Mouse (Mus musculus) CH12.LX (cell line): ENCODE measurements at regions not wholly inside any gene's neighbourhood (a gene's known extent, or its start where the extent isn't known, plus 50 kb on each side); places are given as distances from the start of the nearest gene placed in this dataset.

ENCODE experiments used
- DNase-seq: peaks from one replicate; pipeline ENCODE4 v3.0.0-alpha.2; 2013; ENCODE audit errors: extremely low read depth
- H3K27ac ChIP-seq: 2 replicates; pipeline ENCODE4 v1.5.1; 2012; ENCODE audit warnings: low read depth, mild to moderate bottlenecking, control low read depth, moderate library complexity; ENCODE audit not compliant: insufficient read depth
- H3K27me3 ChIP-seq: replicated peaks from 2 replicates; pipeline ENCODE3; 2012; ENCODE audit warnings: inconsistent platforms
- H3K36me3 ChIP-seq, 2 experiments: replicated peaks in 1 of 2; 2 replicates each; pipeline versions ENCODE3 to v1.6.1; 2012; ENCODE audit warnings: inconsistent platforms in 1 of 2, low read length in 1 of 2, mild to moderate bottlenecking in 1 of 2, mixed read lengths in 1 of 2, moderate library complexity in 1 of 2; ENCODE audit not compliant: control insufficient read depth in 1 of 2, insufficient read depth in 1 of 2
- H3K4me1 ChIP-seq, 2 experiments: 2 replicates each; pipeline ENCODE4 v1.6.1; 2012; ENCODE audit warnings: inconsistent platforms in 1 of 2, moderate library complexity in 1 of 2; ENCODE audit not compliant: insufficient read depth in 2 of 2, control insufficient read depth in 1 of 2
- H3K4me2 ChIP-seq: 2 replicates; pipeline ENCODE4 v1.6.1; 2012; ENCODE audit warnings: low read depth, mild to moderate bottlenecking, control low read depth; ENCODE audit not compliant: poor library complexity, insufficient read depth, severe bottlenecking
- H3K4me3 ChIP-seq, 3 experiments: fragments of 150-350 bp in 1 of 3; sonication (generic) in 1 of 3; replicated peaks in 1 of 3; 2 replicates each; pipeline versions ENCODE3 to v1.5.1; 2011 to 2012; ENCODE audit warnings: low read depth in 2 of 3, low read length in 2 of 3, mild to moderate bottlenecking in 2 of 3, moderate library complexity in 2 of 3, control low read depth in 1 of 3, improper control_type of control experiment in 1 of 3, inconsistent platforms in 1 of 3, mixed read lengths in 1 of 3; ENCODE audit not compliant: poor library complexity in 1 of 3
- H3K79me2 ChIP-seq: replicated peaks from 2 replicates; pipeline ENCODE4 v1.6.1; 2012; ENCODE audit warnings: mild to moderate bottlenecking, moderate library complexity; ENCODE audit not compliant: control insufficient read depth, poor library complexity, insufficient read depth, severe bottlenecking; ENCODE audit errors: extremely low read depth
- H3K9ac ChIP-seq: 2 replicates; pipeline ENCODE4 v1.6.1; 2012; ENCODE audit warnings: low read depth, mild to moderate bottlenecking, control low read depth, moderate library complexity; ENCODE audit not compliant: insufficient read depth
- H3K9me3 ChIP-seq: replicated peaks from 2 replicates; pipeline ENCODE3; 2012; ENCODE audit warnings: low read length, inconsistent platforms, mixed read lengths
- BHLHE40 ChIP-seq: IDR thresholded peaks from 2 replicates; pipeline ENCODE4 v1.6.1; 2011; ENCODE audit warnings: mild to moderate bottlenecking, low read depth, low read length, improper control_type of control experiment
- CHD1 ChIP-seq: IDR thresholded peaks from 2 replicates; pipeline ENCODE4 v1.6.1; 2012; ENCODE audit warnings: low read depth, low read length, improper control_type of control experiment, inconsistent platforms
- CTCF ChIP-seq, 2 experiments: IDR thresholded peaks in 1 of 2; conservative IDR thresholded peaks in 1 of 2; 2 replicates each; pipeline ENCODE4 v1.5.1; 2011 to 2012; ENCODE audit warnings: low read depth in 2 of 2, low read length in 2 of 2, improper control_type of control experiment in 1 of 2, inconsistent platforms in 1 of 2, mild to moderate bottlenecking in 1 of 2, moderate library complexity in 1 of 2
- ELF1 ChIP-seq: IDR thresholded peaks from 2 replicates; pipeline ENCODE4 v1.6.1; 2014; ENCODE audit warnings: low read depth, mild to moderate bottlenecking, inconsistent platforms, low read length, improper control_type of control experiment
- ETS1 ChIP-seq: conservative IDR thresholded peaks from 2 replicates; pipeline ENCODE4 v1.6.1; 2012; ENCODE audit warnings: low read depth, mild to moderate bottlenecking, inconsistent platforms, low read length, improper control_type of control experiment, moderate library complexity
- HCFC1 ChIP-seq: IDR thresholded peaks from 2 replicates; pipeline ENCODE4 v1.6.1; 2012; ENCODE audit warnings: low read depth, mild to moderate bottlenecking, inconsistent platforms, low read length, improper control_type of control experiment
- IRF4 ChIP-seq: IDR thresholded peaks from 2 replicates; pipeline ENCODE4 v1.6.1; 2014; ENCODE audit warnings: low read depth, mild to moderate bottlenecking, inconsistent platforms, low read length, improper control_type of control experiment
- JUND ChIP-seq: conservative IDR thresholded peaks from 2 replicates; pipeline ENCODE4 v1.6.1; 2011; ENCODE audit warnings: low read depth, low read length, improper control_type of control experiment
- KAT2A ChIP-seq: IDR thresholded peaks from 2 replicates; pipeline ENCODE4 v1.6.1; 2012; ENCODE audit warnings: low read length, improper control_type of control experiment, inconsistent platforms; ENCODE audit not compliant: insufficient replicate concordance
- MAFK ChIP-seq: IDR thresholded peaks from 2 replicates; pipeline ENCODE4 v1.6.1; 2011; ENCODE audit warnings: low read length, improper control_type of control experiment; ENCODE audit not compliant: insufficient replicate concordance
- MAX ChIP-seq: IDR thresholded peaks from 2 replicates; pipeline ENCODE4 v1.6.1; 2011; ENCODE audit warnings: low read length, improper control_type of control experiment
- MAZ ChIP-seq: IDR thresholded peaks from 2 replicates; pipeline ENCODE4 v1.6.1; 2012; ENCODE audit warnings: low read depth, mild to moderate bottlenecking, inconsistent platforms, low read length, improper control_type of control experiment, moderate library complexity
- MYC ChIP-seq: IDR thresholded peaks from 2 replicates; pipeline ENCODE4 v1.6.1; 2011; ENCODE audit warnings: low read depth, mild to moderate bottlenecking, improper control_type of control experiment, low read length
- NRF1 ChIP-seq: IDR thresholded peaks from 2 replicates; pipeline ENCODE4 v1.6.1; 2014; ENCODE audit warnings: low read depth, mild to moderate bottlenecking, inconsistent platforms, low read length, improper control_type of control experiment, moderate library complexity
- PAX5 ChIP-seq: IDR thresholded peaks from 2 replicates; pipeline ENCODE4 v1.6.1; 2012; ENCODE audit warnings: low read length, inconsistent platforms, mixed read lengths
- POLR2A ChIP-seq: IDR thresholded peaks from 2 replicates; pipeline ENCODE4 v1.6.1; 2011; ENCODE audit warnings: low read depth, mild to moderate bottlenecking, improper control_type of control experiment, low read length
- RAD21 ChIP-seq: IDR thresholded peaks from 2 replicates; pipeline ENCODE4 v1.6.1; 2011; ENCODE audit warnings: low read depth, mild to moderate bottlenecking, low read length, improper control_type of control experiment, moderate library complexity
- RCOR1 ChIP-seq: conservative IDR thresholded peaks from 2 replicates; pipeline ENCODE4 v1.6.1; 2012; ENCODE audit warnings: low read depth, mild to moderate bottlenecking, inconsistent platforms, low read length, improper control_type of control experiment
- SIN3A ChIP-seq: IDR thresholded peaks from 2 replicates; pipeline ENCODE4 v1.6.1; 2012; ENCODE audit warnings: low read length, improper control_type of control experiment, inconsistent platforms
- SMC3 ChIP-seq: IDR thresholded peaks from 2 replicates; pipeline ENCODE4 v1.6.1; 2011; ENCODE audit warnings: low read depth, low read length, improper control_type of control experiment
- TCF12 ChIP-seq: IDR thresholded peaks from 2 replicates; pipeline ENCODE4 v1.6.1; 2014; ENCODE audit warnings: low read depth, mild to moderate bottlenecking, inconsistent platforms, low read length, improper control_type of control experiment
- UBTF ChIP-seq: IDR thresholded peaks from 2 replicates; pipeline ENCODE4 v1.6.1; 2012; ENCODE audit warnings: low read depth, mild to moderate bottlenecking, inconsistent platforms, low read length, improper control_type of control experiment, moderate library complexity
- USF2 ChIP-seq: conservative IDR thresholded peaks from 2 replicates; pipeline ENCODE4 v1.6.1; 2011; ENCODE audit warnings: low read depth, low read length, improper control_type of control experiment
- ZKSCAN1 ChIP-seq: IDR thresholded peaks from 2 replicates; pipeline ENCODE4 v1.6.1; 2012; ENCODE audit warnings: low read depth, inconsistent platforms, low read length, improper control_type of control experiment, borderline replicate concordance
- ZMIZ1 ChIP-seq: IDR thresholded peaks from 2 replicates; pipeline ENCODE4 v1.6.1; 2012; ENCODE audit warnings: low read depth, mild to moderate bottlenecking, inconsistent platforms, low read length, improper control_type of control experiment
- dilution Hi-C: fragments of 300-500 bp; cut with MboI; formaldehyde crosslinking; loops from 2 replicates; pipeline ENCODE4 v1.14.3; 2020; ENCODE audit warnings: low sequenced_read_pairs; ENCODE audit not compliant: extremely low pct_unique_long_range_greater_than_20kb, extremely low pct_ligation_motif_present
- in situ Hi-C: fragments of 300-500 bp; cut with MboI; formaldehyde crosslinking; loops from 3 replicates; pipeline ENCODE4 v1.14.3; 2019; ENCODE audit warnings: low sequenced_read_pairs, low pct_ligation_motif_present, low pct_unique_long_range_greater_than_20kb, mixed read lengths

GRCm38 (mm10) chr16:5709831-5710230 is 175.3 kb upstream of the Rbfox1 start:
- dilution Hi-C loops: no loop called here
- Histone ChIP-seq H3K79me2 (no peaks in the 10 kb centered on the region), H3K9me3 (no peaks in the 10 kb centered on the region), H3K27ac (no peak overlapping the region), H3K4me2 (no peak overlapping the region), H3K36me3 (no peaks in the 10 kb centered on the region), H3K27me3 (peaks cover 74% of the 10 kb centered on the region), H3K9ac (no peak overlapping the region), H3K4me3 (no peak overlapping the region), H3K4me1 (no peaks in the 10 kb centered on the region)
- in situ Hi-C loops: no loop called here
- TF ChIP-seq MAZ (no peak), UBTF (no peak), POLR2A (no peak), KAT2A (no peak), IRF4 (no peak), SIN3A (no peak), ETS1 (no peak), MYC (no peak), CTCF (conservative IDR thresholded peaks at IDR 0.05 in 1 of 2, IDR thresholded peaks at IDR 0.05 in 1 of 2; ENCODE audit: low read depth in 2 of 2, low read length in 2 of 2) (no peak), HCFC1 (no peak), MAFK (no peak), ELF1 (no peak), NRF1 (no peak), PAX5 (no peak), SMC3 (no peak)
- DNase-seq: no peak

GRCm38 (mm10) chr16:5700731-5701255 is 184.4 kb upstream of the Rbfox1 start:
- H3K9ac ChIP-seq: no peak overlapping the region
- H3K27me3 ChIP-seq: peaks cover 53% of the 10 kb centered on the region
- no peaks in the 10 kb centered on the region for H3K9me3 ChIP-seq
- in situ Hi-C loops: no loop called here
- H3K4me3 ChIP-seq: no peak overlapping the region
- no peaks in the 10 kb centered on the region for H3K79me2 ChIP-seq
- TF ChIP-seq USF2 (no peak), ETS1 (no peak), MYC (no peak), POLR2A (no peak), MAX (no peak), ZKSCAN1 (no peak), JUND (no peak), ELF1 (no peak), PAX5 (no peak), ZMIZ1 (no peak), SMC3 (no peak), SIN3A (no peak), CTCF (conservative IDR thresholded peaks at IDR 0.05 in 1 of 2, IDR thresholded peaks at IDR 0.05 in 1 of 2; ENCODE audit: low read depth in 2 of 2, low read length in 2 of 2) (no peak), RCOR1 (no peak), BHLHE40 (no peak), TCF12 (no peak), CHD1 (no peak), IRF4 (no peak), KAT2A (no peak), RAD21 (no peak)
- TF ChIP-seq, all 38 proteins: peak for 0
- Histone ChIP-seq H3K4me1 (no peaks in the 10 kb centered on the region), H3K36me3 (no peaks in the 10 kb centered on the region), H3K27ac (no peak overlapping the region), H3K4me2 (no peak overlapping the region)
- dilution Hi-C loops: no loop called here
- peak; percentile 6 for DNase-seq
